Mouse (Mus musculus) T-helper 1 cell (primary cell): ENCODE data around the gene Gm648.
"Not testable (repeated sequence)": the region's sequence is repeated elsewhere in the genome, so short reads cannot be mapped to it uniquely, and the experiment has no call there.

Experiments used
- in situ Hi-C: fragments of 300-600 bp; cut with MboI, MseI; formaldehyde crosslinking; loops from one replicate; pipeline ENCODE4 v1.15.1; 2025; ENCODE audit warnings: high pct_unique_total_duplicates

Gm648 gene

DNA sequence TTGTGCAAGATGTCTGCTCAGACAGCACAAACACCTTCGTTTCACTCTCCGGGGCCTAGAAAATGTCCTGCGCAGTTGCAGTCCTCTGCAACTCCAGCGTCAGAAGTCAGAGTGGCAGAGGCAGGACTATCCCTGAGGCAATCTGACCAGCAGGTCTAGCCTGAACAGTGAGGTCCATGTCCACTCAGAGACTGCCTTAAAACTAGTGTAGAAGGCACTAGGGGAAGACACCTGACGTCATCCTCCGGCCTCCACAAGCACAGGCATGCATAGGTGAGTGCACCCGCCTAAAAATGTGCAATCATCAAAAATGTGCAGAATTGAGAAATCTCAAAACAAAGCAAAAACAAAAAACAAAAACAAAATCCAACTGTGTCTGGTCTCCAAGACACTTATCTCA is at the start of gene Gm648:
Gm648 (minus strand) TSS at position 101 of the 400 bp plus-strand sequence.
- in situ Hi-C loops, result loop anchor here (25.0 kb wide), 1 partner anchor 1388 kb away; no protein-coding TSS in a partner anchor

DNA sequence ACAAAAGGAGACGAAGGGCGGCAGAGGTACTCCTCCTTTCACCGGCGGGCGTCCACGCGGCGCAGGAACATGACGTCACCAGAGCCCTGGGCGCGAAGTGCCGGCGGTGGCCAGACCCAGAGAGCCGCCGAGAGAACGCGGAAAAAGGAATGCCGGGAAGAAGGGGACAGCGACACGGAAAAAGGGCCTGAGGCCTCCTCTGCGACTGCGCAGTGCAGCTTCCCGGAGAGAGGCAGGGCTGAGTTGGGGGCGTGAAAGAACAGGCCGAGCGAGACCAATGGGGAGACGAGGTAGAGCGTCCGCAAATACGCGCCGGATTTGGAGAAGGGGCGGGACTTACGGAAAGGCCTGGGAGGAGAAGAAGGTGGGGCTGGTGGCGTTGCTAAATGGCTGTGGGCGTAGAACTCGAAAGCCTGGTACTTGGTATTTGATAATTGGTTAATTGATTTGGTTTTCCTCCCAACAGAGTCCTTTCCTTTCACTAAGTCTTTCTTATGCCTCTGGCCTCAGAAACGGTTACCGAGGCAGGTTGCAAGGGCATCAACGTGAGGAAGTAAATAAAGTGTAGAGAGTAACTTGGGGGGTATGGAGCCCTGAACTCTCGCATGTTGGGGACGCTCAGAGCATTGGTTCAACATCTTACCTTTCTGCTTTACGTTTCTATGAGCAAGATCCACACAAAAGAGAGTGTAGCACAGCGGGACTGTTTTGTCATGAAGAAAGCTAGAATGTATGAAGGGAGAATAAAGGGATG is 48.7 kb upstream of the Gm648 start, which contains the start of gene Mmgt1:
Mmgt1 (minus strand) TSS at position 183 of the 754 bp plus-strand sequence.
- in situ Hi-C loops, result no loop called here

DNA sequence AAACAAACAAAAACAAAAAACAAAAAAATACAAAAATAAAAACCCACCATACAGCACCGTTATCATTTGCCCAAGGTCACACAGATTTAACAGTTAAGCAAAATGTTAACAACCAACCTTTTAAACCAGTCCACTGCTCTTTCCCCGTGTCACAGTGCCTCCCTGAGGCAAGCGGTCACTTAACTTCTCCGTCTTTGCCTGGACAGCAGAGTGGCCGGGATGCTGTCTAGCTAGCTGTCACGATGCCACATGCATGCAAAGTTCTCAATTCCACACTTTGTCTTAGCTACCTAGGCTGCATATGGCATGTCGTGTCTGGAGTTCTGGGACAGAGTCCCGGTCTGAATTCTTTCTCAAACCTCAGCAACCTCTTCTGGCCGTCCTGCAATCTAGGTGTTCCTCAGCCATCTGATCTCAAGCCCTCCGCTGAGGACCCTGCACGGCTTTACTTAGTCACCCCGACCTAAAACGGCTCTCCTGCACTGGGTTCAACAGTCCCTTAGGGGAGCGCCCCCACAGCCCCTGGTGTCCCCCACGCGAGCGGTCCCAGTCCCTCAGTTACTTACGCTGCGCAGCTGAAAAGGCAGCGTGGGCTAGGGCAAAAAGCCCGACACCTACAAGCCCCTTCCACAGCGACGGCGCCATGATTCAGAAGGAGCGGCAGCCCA is 47.9 kb upstream of the Gm648 start:
- in situ Hi-C loops, result no loop called here

DNA sequence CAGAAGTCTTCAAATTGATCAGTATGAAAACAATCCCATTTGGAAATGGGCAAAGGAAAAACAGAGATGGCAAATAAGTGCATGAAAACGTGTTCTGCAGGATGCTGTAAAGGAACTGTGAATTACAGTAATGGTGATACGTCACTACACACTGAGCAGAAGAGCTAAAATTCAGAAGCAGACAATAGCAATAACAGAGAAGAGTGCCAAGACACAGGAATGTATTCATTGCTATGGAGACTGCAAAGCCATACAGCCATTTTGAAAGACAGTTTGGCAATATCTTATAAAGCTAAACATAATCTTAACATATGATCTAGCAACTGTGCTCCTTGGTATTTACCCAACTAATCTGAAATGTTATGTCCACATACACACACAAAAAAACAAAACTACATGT is 28.8 kb upstream of the Gm648 start:
- in situ Hi-C loops, result no loop called here

DNA sequence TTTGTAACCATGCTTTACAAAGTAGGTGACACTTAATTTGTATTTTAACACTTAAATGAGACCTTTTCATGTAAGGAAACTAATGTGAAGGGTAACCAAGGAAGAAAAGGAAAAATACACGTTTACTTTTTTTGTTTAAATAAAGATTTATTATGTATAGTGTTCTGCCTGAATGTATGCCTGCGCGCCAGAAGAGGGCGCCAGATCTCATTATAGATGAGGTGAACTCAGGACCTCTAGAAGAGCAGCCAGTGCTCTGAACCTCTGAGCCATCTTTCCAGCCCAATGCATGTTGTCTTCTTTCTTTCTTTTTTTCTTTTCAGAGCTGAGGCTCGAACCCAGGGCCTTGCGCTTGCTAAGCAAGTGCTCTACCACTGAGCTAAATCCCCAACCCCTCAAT is 23.1 kb upstream of the Gm648 start:
- in situ Hi-C loops, result no loop called here

DNA sequence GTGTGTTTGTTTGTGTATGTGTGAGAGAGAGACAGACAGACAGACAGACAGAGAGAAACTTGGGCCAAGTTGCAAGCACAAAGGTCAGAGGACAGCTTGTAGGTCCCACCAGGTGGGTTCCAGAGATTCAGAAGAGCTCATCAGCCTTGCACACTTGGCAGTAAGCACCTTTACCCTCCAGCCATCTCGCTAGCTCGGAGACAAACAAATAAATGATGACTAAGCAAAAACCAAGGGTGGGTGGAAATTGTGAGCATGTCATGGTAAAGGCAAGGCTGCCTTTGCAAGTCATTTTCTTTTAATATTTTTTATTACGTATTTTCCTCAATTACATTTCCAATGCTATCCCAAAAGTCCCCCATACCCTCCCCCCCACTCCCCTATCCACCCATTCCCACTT is 4.2 kb upstream of the Gm648 start:
- in situ Hi-C loops, result no loop called here

DNA sequence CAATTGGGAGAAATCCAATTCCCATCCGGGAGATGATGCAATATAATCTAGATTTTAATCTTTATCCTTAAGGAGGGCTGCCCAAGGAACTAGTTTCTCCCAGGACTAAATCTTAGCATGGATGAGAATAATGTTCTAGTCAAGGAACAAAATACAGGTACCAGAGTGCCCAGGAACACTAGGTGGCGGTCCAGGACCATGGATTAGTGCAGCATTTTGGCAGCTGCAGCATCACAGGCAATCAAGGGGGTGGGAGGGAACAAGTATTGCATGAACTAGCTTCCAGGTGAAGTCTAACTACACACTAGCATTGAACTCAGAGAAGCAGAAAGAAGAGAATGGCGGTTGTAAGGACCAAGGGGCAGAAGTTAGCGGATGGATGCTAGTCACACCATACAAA is 12.2 kb downstream of the Gm648 start:
- in situ Hi-C loops, result loop anchor here (25.0 kb wide), 1 partner anchor 1400 kb away; no protein-coding TSS in a partner anchor

DNA sequence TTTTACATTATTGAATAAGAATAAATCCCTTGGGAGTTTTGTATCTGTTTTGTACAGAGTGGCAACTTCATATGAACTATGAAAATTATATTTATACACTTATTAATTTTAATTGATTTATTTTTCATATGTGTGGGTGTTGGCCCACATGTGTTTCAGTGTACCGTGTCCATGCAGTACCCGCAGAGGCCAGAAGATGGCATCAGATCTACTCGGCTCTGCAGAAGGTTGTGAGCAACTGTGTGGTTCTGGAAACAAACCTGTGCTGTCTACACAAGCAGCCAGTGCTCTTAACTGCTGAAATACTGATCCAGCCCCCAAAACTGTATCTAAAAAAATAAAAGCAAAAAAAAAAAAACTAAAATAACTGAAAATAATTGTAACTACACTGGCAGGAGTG is 18.1 kb downstream of the Gm648 start:
- in situ Hi-C loops, result loop anchor here (25.0 kb wide), 1 partner anchor 1406 kb away; no protein-coding TSS in a partner anchor

DNA sequence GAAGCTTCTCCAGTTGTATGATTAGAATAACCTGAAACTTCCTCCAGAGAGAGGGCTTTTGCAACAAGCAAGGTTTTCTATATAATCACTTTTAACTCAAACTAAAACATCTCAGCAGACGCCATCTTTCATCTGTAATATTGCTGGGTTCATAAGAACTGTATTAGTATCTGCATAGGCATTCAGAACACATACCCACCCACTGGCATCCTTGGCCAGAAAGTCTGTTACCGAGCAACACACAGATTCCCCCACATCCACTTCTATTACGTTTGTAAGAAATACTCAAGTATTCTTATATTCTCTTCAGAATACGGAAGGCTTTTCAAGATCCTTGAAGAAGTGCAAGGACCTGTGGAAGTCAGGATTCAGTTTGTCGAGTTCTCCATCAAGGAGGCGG is 25.0 kb downstream of the Gm648 start, which contains the start of gene Gm10477:
Gm10477 (plus strand) TSS at position 301 of the 400 bp plus-strand sequence.
- in situ Hi-C loops, result not testable (repeated sequence)

DNA sequence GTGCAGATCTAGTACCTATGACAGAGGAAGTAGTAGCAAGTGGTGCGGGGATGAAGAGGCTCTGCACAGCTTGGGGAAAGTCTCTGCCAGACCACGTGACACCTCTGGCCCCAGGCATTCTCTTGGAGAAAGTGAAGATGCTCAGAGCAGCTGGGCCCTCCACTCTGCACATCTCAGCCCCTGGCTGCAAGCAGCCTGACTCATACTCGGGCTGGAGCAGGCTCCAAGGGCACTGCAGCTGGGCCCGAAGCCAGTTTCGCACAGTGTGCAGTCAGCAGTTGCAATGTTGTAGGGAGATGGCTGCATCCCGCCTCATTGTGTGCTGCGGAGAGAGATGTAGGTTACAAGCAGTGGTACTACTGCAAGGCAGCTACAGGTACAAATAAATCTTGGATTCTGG is 52.2 kb downstream of the Gm648 start:
- in situ Hi-C loops, result no loop called here
